Mouse (Mus musculus) layer of hippocampus, adult 2 months (tissue): Measurements from ENCODE around the gene Slco6d1. TPM values are rescaled to one million over a fixed set of nuclear protein-coding genes. Genes with fewer than 3 reads are reported as not detected.
"Not testable (repeated sequence)": the region's sequence is repeated elsewhere in the genome, so short reads cannot be mapped to it uniquely, and the experiment has no call there.

ENCODE experiments used
- DNase-seq, 2 experiments: peaks; one replicate each; pipeline ENCODE4 v3.0.0; 2022; ENCODE audit warnings: low spot score in 2 of 2
- H3K27ac ChIP-seq: fragments of 200-600 bp; 2 replicates; pipeline ENCODE4 v1.8.1; 2022
- H3K4me3 ChIP-seq: fragments of 200-600 bp; 2 replicates; pipeline ENCODE4 v1.8.1; 2022; ENCODE audit warnings: mild to moderate bottlenecking
- CTCF ChIP-seq: fragments of 200-600 bp; conservative IDR thresholded peaks from 2 replicates; pipeline ENCODE4 v1.8.1; 2022; ENCODE audit warnings: antibody characterized with exemption, mild to moderate bottlenecking, moderate library complexity
- long read RNA-seq, 2 experiments: library from polyadenylated mRNA; stranded (forward); transcript quantifications; one replicate each; pipeline ENCODE4 v2.0.0; 2021; ENCODE audit warnings: borderline mapping rate in 2 of 2
- microRNA-seq, 2 experiments: library from miRNA; unstranded; fragments of <30 nt; microRNA quantifications; one replicate each; pipeline ENCODE4 v1.2.0; 2021
- total RNA-seq, 2 experiments: library from RNA; stranded (reverse); gene quantifications; 2 replicates each; pipeline ENCODE4 v1.2.3; 2021

The Slco6d1 gene
- total RNA-seq = not detected
- long read RNA-seq, experiment 1 = 0 reads
- long read RNA-seq, experiment 2 = 0 reads

DNA sequence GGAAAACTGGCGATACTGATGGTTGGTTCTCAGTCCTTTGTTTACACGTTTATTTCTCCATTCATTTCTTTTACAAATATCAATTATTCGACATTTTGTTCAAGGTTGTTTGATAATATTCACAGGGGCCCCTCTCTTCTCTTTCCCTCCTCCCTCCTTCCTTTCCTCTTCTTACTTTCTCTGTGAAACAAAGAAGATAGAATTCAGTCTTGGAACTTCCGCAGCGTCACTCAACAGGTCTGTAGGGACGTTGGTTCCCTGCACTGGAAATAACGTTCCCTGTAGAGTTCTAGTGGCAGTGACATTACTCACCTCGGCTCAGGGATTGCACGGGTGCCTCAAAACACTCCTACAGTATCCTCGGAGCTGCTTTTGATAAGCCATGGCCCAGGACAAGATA is at the start of gene Slco6d1:
Gene Slco6d1 (plus strand): TSS at position 301 of the 400 bp plus-strand sequence.
- DNase-seq = no peak
- TF ChIP-seq CTCF = no peak
- Histone ChIP-seq H3K4me3 (no peak within 1 kb of the TSS), H3K27ac (no peak within 1 kb of the TSS)

DNA sequence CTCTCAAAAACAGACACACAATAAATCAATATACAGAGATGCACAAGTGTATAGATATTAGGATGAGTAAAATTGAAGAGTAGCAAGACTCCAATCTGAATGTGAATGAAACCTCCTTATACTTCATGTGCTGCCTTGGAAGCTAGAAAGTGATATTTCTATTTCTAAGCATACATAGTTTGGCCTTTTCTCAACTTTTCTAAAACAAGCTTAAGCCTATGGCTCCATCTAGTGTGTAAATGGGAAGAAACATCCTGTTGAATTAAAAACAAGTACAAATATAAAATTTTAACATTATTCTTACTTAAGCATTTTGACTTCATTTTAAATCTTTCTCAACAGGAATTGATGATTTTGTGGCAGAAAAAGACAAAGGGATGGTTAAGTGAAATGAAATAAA is 28.9 kb upstream of the Slco6d1 start:
- no peak for DNase-seq
- Histone ChIP-seq H3K27ac (no peak overlapping the region), H3K4me3 (no peak overlapping the region)
- peak; percentile 81 for TF ChIP-seq CTCF

DNA sequence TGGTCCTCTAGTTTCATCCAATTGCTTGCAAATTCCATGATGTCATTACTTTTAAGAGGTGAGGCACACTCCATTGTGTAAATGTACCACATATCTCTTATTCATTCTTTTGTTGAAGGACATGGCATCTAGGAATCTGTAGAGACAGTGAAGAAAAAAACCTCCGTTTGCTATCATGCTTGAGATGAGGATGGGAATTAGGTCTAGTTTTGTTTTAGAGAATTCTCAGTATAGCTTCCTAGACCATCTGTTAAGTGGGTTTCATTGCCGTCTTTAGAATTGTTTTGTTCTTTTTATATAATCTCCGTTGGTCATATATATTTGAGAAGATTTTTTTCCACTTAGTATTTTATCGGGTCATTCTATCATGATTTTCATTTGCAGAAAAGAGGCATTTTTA is 27.0 kb downstream of the Slco6d1 start:
- no peak for TF ChIP-seq CTCF
- Histone ChIP-seq H3K4me3 (no peak overlapping the region), H3K27ac (no peak overlapping the region)
- DNase-seq = no peak

DNA sequence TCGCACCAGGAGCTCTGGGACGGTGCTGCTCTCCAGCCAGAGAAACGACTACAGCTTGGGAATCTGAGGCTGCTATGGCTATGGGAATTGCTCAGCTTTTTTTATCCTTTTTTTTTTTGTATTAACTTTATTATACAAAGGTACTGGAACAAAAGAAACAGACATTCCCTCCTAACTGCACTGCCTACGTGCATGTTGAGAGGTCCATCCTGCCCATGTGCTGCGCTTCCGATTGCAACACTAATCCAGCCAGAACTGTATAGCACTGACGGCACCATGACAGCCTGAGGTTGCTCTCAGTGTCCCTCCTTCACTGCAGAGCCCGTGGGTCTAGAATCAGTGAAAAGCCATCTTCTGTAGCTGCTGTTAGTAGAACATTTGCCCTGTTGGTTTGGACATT is 38.3 kb downstream of the Slco6d1 start:
- not testable (repeated sequence) for DNase-seq, H3K27ac ChIP-seq, H3K4me3 ChIP-seq

DNA sequence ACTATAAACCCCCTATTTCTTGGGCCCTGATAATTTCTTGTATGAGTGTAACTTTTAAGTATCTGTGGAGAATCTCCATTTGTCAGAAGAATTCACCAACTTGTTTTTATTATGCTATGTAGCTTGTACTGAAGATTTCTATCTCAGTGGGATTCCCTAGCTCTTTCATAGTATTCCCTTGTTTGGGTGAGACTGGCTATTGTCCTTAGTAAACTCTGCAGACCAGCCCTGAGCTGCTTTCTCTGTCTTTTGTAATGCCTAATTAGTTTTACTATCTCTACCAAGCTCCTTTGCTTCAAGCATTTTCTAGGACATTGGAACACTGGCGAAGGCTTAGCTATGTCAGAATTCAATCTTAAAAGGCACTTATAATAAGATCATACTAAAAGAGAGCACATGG is 55.5 kb downstream of the Slco6d1 start:
- not testable (repeated sequence) for H3K4me3 ChIP-seq, DNase-seq, H3K27ac ChIP-seq

DNA sequence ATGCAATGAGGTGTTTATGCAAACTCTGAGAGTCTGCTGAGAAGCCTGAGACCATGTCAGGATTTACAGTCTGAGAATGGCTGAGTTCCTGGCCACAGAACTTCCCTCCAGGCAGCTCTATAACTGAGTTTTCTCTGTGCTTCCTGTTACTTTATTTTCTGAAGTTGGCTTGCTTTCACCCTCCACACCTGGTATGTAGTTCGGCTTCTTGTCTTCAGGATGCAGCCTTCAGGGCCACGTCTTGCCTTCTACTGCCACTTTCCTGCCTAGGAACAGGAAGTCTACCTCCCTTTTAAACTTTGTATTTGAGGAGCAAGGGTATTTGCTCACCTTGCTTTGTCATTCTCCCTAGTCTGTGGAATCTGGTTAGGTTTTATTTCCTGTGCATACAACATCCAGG is 58.3 kb downstream of the Slco6d1 start:
- DNase-seq = no peak
- H3K27ac ChIP-seq = no peak overlapping the region
- no peak overlapping the region for H3K4me3 ChIP-seq
- TF ChIP-seq CTCF = no peak

DNA sequence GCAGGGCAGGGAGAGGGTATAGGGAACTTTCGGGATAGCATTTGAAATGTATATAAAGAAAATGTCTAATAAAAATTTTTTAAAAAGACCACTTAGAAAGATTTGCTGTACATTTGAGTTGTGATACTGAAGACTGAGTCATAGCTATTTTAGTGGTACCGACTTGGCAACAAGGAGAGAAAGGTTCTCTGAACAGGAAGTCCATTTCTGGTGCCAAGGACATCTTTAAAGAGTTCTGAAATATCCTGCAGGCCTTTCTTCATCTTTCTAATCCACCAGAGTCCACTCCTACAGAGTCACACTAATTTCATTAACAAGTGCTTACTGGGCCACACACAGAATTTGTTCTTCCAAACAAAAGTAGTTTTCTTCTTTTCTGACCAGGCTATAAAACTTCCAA is 85.1 kb downstream of the Slco6d1 start:
- no peak for DNase-seq
- no peak overlapping the region for H3K4me3 ChIP-seq
- no peak overlapping the region for H3K27ac ChIP-seq
- no peak for TF ChIP-seq CTCF

DNA sequence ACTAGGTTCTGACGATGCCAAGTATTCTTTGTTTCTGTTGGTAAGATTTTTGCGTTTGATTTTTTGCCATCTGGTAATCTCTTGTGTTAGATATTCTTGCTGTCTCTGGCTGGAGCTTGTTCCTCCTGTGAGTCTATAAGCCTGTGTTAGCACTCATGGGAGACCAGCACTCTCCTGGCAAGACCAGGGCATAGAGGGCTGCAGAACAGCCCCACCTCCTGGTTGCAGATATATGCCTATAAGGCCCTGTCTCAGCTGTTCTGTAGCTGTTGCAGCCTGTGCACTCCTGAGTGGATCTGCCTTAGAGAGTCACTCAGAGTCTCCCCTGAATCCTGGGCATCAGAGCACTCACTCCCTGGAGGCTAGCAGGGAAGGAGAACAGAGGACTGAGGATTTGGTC is 102.1 kb downstream of the Slco6d1 start:
- DNase-seq = no peak
- no peak overlapping the region for H3K4me3 ChIP-seq

DNA sequence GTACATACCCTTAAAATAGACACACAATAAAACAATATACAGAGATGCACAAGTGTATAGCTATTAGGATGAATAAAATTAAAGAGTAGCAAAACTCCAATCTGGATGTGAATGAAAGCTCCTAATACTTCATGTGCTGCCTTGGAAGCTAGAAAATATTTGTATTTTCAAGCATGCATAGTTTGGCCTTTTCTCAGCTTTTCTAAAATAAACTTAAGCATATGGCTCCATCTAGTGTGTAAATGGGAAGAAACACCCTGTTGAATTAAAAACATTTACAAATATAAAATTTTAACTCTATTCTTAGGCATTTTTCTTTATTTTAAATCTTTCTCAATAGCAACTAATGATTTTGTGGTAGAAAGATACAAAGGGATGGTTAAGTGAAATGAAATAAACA is 102.6 kb downstream of the Slco6d1 start:
- Histone ChIP-seq H3K4me3 (no peak overlapping the region), H3K27ac (no peak overlapping the region)
- peak; percentile 70 for TF ChIP-seq CTCF
- no peak for DNase-seq

More for the DNA sequence above, 102.1 kb downstream of the Slco6d1 start:
- TF ChIP-seq CTCF = no peak
- no peak overlapping the region for H3K27ac ChIP-seq

DNA sequence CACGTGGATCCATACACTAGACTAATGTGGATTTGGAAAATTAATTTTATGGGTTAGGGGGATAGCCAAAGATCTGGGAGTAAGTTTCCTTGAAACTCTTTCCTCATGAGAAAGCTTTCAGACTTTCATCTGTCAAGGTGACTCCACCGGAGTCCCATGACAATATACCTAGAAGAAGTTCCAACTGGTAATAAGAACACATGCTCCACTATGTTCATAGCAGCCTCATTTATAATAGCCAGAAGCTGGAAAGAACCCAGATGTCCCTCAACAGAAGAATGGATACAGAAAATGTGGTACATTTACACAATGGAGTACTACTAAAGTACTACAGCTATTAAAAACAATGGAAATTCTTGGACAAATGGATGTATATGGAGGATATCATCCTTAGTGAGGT is 107.4 kb downstream of the Slco6d1 start:
- not testable (repeated sequence) for DNase-seq, H3K4me3 ChIP-seq, H3K27ac ChIP-seq

DNA sequence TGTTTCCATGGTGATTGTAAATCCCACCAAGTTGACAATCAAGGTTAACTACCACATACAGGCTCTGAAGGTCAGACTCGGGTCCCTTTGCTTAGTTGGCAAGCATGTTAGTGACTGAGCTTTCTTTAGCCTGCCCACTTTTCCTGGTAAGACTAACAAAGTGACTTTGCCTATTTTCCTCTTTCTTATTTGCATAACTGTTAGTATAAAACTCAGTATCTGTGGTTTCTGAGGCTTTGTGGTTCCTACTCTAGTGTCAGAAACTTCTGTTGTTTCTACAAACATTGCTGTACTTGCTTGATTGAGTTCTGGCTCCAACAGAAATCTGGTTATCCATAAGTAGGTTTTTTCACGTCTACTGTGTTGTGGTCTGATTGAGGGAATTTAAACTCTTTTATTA is 124.4 kb downstream of the Slco6d1 start:
- Histone ChIP-seq H3K4me3 (no peak overlapping the region), H3K27ac (no peak overlapping the region)
- no peak for DNase-seq
- TF ChIP-seq CTCF = no peak

DNA sequence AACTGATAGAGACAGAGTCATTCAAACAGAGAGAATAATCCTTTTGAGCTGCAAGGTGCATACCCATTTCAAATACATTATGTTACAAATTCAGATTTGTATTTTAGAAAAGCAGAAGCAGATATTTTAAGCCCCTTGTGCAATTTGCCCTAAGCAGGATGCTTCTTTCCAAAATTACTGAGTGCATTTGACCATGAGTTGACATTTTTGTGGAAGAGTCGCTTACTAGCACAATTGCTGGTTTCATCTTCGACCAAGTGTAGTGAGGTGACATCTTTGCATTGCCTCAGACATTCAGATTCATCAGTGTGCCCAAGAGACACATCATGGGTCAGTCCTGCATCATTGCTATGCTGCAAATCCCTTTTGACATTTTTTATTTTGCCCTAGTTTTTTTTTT is 133.5 kb downstream of the Slco6d1 start:
- Histone ChIP-seq H3K27ac (no peak overlapping the region), H3K4me3 (no peak overlapping the region)
- TF ChIP-seq CTCF = no peak
- no peak for DNase-seq

DNA sequence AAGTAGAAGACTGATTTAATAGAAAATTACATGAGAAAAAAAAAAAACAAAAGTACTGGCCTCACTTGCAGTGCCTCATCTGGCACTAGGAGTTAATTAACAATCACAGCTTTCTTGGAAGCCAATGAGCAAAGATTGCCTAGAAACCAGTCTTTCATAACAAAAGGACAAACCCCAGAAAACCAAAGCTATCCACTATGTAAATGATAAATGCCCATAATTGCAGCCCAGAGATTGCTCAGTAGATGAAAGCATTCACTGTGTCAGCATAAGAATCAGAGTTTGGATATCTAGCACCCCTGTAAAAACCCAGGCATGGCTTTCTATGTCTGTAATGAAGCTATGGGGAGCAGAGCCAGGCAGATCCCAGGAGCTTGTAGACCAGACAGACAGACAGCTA is 144.8 kb downstream of the Slco6d1 start:
- DNase-seq = no peak
- TF ChIP-seq CTCF = no peak
- Histone ChIP-seq H3K27ac (no peak overlapping the region), H3K4me3 (no peak overlapping the region)

Small RNA genes lying within 50 kb of the gene (microRNA-seq; reads per million reads assigned to microRNA genes)
- 0 reads per million in 2 experiments for gene Gm26134
